Mouse (Mus musculus): ENCODE measurements at regions not wholly inside any gene's neighbourhood (a gene's known extent, or its start where the extent isn't known, plus 50 kb on each side); places are given as distances from the start of the nearest gene placed in this dataset.
A peak's percentile ranks its signal among the peaks of the same experiment; 100 is the strongest.
"Not testable (repeated sequence)": the region's sequence is repeated elsewhere in the genome, so short reads cannot be mapped to it uniquely, and the experiment has no call there.

- peak; percentile 24 to 44 for DNase-seq (ENCODE audit: low spot score in 2 of 2)
Measured at GRCm38 (mm10) chr3:31603237-31603636, 293.1 kb upstream of the Slc7a14 start.

GRCm38 (mm10) chr3:31596581-31596980 lies 286.4 kb upstream of the Slc7a14 start:
- DNase-seq (ENCODE audit: low spot score in 2 of 2), result not testable (repeated sequence)

GRCm38 (mm10) chr3:31585971-31586370 lies 275.8 kb upstream of the Slc7a14 start:
- DNase-seq (ENCODE audit: low spot score in 2 of 2), result no peak

GRCm38 (mm10) chr3:31573849-31574248 lies 263.7 kb upstream of the Slc7a14 start:
- DNase-seq (ENCODE audit: low spot score in 2 of 2), result no peak

Data from adrenal gland, postnatal 4 days (tissue).